Mouse (Mus musculus) lung, postnatal 36 days (tissue): Measurements from ENCODE around the gene Gm21258.
"Not testable (repeated sequence)": the region's sequence is repeated elsewhere in the genome, so short reads cannot be mapped to it uniquely, and the experiment has no call there.

Experiments used
- DNase-seq: peaks from one replicate; pipeline ENCODE4 v3.0.0; 2022; ENCODE audit warnings: mixed read lengths

Gene Gm21258

GRCm38 (mm10) chrY:52779740-52780139 is at the start of gene Gm21258:
Gm21258 (plus strand) TSS chrY:52780040.
- not testable (repeated sequence) for DNase-seq
